In genomic region chr2:29628763-29629181, GRCm38 (mm10) we compare ENCODE assay signal across 16 mouse cellular contexts. TPM values are rescaled to one million over a fixed set of nuclear protein-coding genes. Genes with fewer than 3 reads are reported as not detected.
DNase-seq lines count a peak whose midpoint lies in the region; ATAC-seq and TF ChIP-seq lines count a peak whose summit lies in the region.
"Had no signal": no experiment of that assay in that cellular context is flagged by ENCODE, and none has a peak within 500 bp of the region (broad histone marks: within the 10 kb centered on the region; RNA-seq: fewer than 3 reads in every experiment).

No protein-coding gene starts in this region.

- peaks cover 42 to 58% of the 10 kb centered on the region in 2 experiments for H3K4me1 ChIP-seq in heart, embryonic 14.5 days (ENCODE audit: control insufficient read depth in 2 of 2, insufficient read depth in 2 of 2, low read length in 2 of 2)
- peaks cover 75% of the 10 kb centered on the region for H3K4me1 ChIP-seq in spleen, adult 2 months (ENCODE audit: control insufficient read depth, insufficient read depth, insufficient read length)
- peaks cover 66% of the 10 kb centered on the region for H3K4me1 ChIP-seq in heart, postnatal 0 days (ENCODE audit: control insufficient read depth, insufficient read depth)
- H3K4me1 ChIP-seq in forebrain, postnatal 0 days (ENCODE audit: insufficient read depth), result peaks cover 9% of the 10 kb centered on the region

- H3K4me2 ChIP-seq in heart, embryonic 14.5 days (ENCODE audit: low read length), result no peak overlapping the region
- no peak overlapping the region for H3K4me2 ChIP-seq in heart, postnatal 0 days (ENCODE audit: low read depth, low read length)
- H3K4me2 ChIP-seq in forebrain, postnatal 0 days (ENCODE audit: low read depth), result no peak overlapping the region
- H3K4me2 ChIP-seq: intestine, embryonic 15.5 days had no signal

- no peak for DNase-seq in heart, adult 8-10 months (ENCODE audit: low spot score)
- DNase-seq in spleen, adult 2 months (ENCODE audit: low read depth in 1 of 2, low spot score in 2 of 2), result no peak
- no peak for DNase-seq in spleen, postnatal 36 days (ENCODE audit: low spot score in 2 of 2)
- DNase-seq in heart, postnatal 0 days (ENCODE audit: low spot score), result no peak
- no peak for DNase-seq in lung, adult 18-20 months
- DNase-seq in forebrain, postnatal 0 days, result no peak
- DNase-seq: cerebellum, postnatal 10 days; gastrocnemius, postnatal 25 days; lung, postnatal 10 days; spleen, adult 18-20 months had no signal

- no peaks in the 10 kb centered on the region for H3K27me3 ChIP-seq in heart, embryonic 14.5 days (ENCODE audit: control insufficient read depth, insufficient read depth, low read length)
- H3K27me3 ChIP-seq in spleen, adult 2 months (ENCODE audit: control insufficient read depth, insufficient read depth, low read length), result no peaks in the 10 kb centered on the region
- no peaks in the 10 kb centered on the region for H3K27me3 ChIP-seq in heart, postnatal 0 days (ENCODE audit: control insufficient read depth, insufficient read depth, low read length)
- H3K27me3 ChIP-seq in forebrain, postnatal 0 days (ENCODE audit: insufficient read depth, low read length), result no peaks in the 10 kb centered on the region
- H3K27me3 ChIP-seq: intestine, embryonic 15.5 days; Patski had no signal

- TF ChIP-seq CTCF in spleen, adult 2 months (IDR thresholded peaks at IDR 0.05; ENCODE audit: extremely low read depth, insufficient read depth, insufficient read length, insufficient replicate concordance), result no peak
- no peak for TF ChIP-seq CTCF in heart, postnatal 0 days (IDR thresholded peaks at IDR 0.05; ENCODE audit: low read depth)
- TF ChIP-seq CTCF in forebrain, postnatal 0 days (IDR thresholded peaks at IDR 0.05; ENCODE audit: low read depth), result no peak

- no peaks in the 10 kb centered on the region for H3K9me3 ChIP-seq in heart, embryonic 14.5 days (ENCODE audit: control insufficient read depth, low read length)
- no peaks in the 10 kb centered on the region for H3K9me3 ChIP-seq in heart, postnatal 0 days (replicated peaks; ENCODE audit: control insufficient read depth, low read length)
- H3K9me3 ChIP-seq in forebrain, postnatal 0 days (ENCODE audit: low read length), result no peaks in the 10 kb centered on the region
- H3K9me3 ChIP-seq: hindbrain, embryonic 10.5 days; intestine, embryonic 15.5 days; midbrain, embryonic 10.5 days had no signal

- H3K4me3 ChIP-seq in heart, embryonic 14.5 days (ENCODE audit: control insufficient read depth in 1 of 2, insufficient read depth in 1 of 2, low read depth in 1 of 2, low read length in 2 of 2), result no peak overlapping the region
- no peak overlapping the region for H3K4me3 ChIP-seq in spleen, adult 2 months (ENCODE audit: extremely low read depth, insufficient read depth, insufficient read length)
- H3K4me3 ChIP-seq in heart, postnatal 0 days (ENCODE audit: low read depth, low read length), result no peak overlapping the region
- H3K4me3 ChIP-seq in forebrain, postnatal 0 days (ENCODE audit: low read depth, low read length), result no peak overlapping the region
- H3K4me3 ChIP-seq: hindbrain, embryonic 10.5 days; intestine, embryonic 15.5 days; midbrain, embryonic 10.5 days had no signal

- H3K36me3 ChIP-seq in heart, embryonic 14.5 days (ENCODE audit: control insufficient read depth, insufficient read depth, low read length), result 0 out of 2 replicates have a peak, but pooled peaks cover 6% of the 10 kb centered on the region
- H3K36me3 ChIP-seq in spleen, adult 2 months (ENCODE audit: control insufficient read depth, insufficient read depth, low read length), result no peaks in the 10 kb centered on the region
- no peaks in the 10 kb centered on the region for H3K36me3 ChIP-seq in heart, postnatal 0 days (replicated peaks; ENCODE audit: control insufficient read depth, insufficient read depth, low read length)
- H3K36me3 ChIP-seq in forebrain, postnatal 0 days (ENCODE audit: insufficient read depth), result no peaks in the 10 kb centered on the region; the same call in 1 of the 2 replicates

- H3K27ac ChIP-seq in heart, embryonic 14.5 days (replicated peaks in 1 of 2; ENCODE audit: control insufficient read depth in 1 of 2, insufficient read depth in 1 of 2, low read depth in 2 of 2, low read length in 2 of 2), result 0 out of 4 replicates have a peak overlapping the region, but pooled peaks of 1 of the 2 experiments have one; percentile 41
- H3K27ac ChIP-seq in spleen, adult 2 months (ENCODE audit: insufficient read depth, low read length), result peak overlapping the region; percentile 50
- peak overlapping the region; percentile 51; the same call in 1 of the 2 replicates for H3K27ac ChIP-seq in heart, postnatal 0 days (ENCODE audit: low read depth)
- H3K27ac ChIP-seq in forebrain, postnatal 0 days (ENCODE audit: low read depth, low read length), result no peak overlapping the region
- H3K27ac ChIP-seq: hindbrain, embryonic 10.5 days; intestine, embryonic 15.5 days; kidney, postnatal 0 days; midbrain, embryonic 10.5 days had no signal

- ATAC-seq in heart, embryonic 14.5 days (ENCODE audit: insufficient number of reproducible peaks, insufficient read depth, low FRiP score, low read depth), result no peak
- no peak for ATAC-seq in heart, postnatal 0 days (ENCODE audit: insufficient read depth, low read depth)
- no peak for ATAC-seq in forebrain, postnatal 0 days
- ATAC-seq: intestine, embryonic 15.5 days; Patski had no signal

- WGBS in heart, embryonic 14.5 days, result 79% methylated on average over 5 of the region's 5 CpGs
- 48% methylated on average over 5 of the region's 5 CpGs for WGBS in spleen, adult 2 months
- WGBS in heart, postnatal 0 days, result 80% methylated on average over 5 of the region's 5 CpGs
- 90% methylated on average over 5 of the region's 5 CpGs for WGBS in forebrain, postnatal 0 days

- no peak for TF ChIP-seq EP300 in heart, postnatal 0 days (IDR thresholded peaks at IDR 0.05; ENCODE audit: low read depth)

- no peak for TF ChIP-seq POLR2A in spleen, adult 2 months (IDR thresholded peaks at IDR 0.05; ENCODE audit: low read depth, low read length)

- 0 out of 2 replicates have a peak overlapping the region, but pooled peaks have one; percentile 25 for H3K9ac ChIP-seq in heart, embryonic 14.5 days (ENCODE audit: low read length)
- no peak overlapping the region for H3K9ac ChIP-seq in heart, postnatal 0 days (replicated peaks; ENCODE audit: low read depth, low read length)
- no peak overlapping the region for H3K9ac ChIP-seq in forebrain, postnatal 0 days
- H3K9ac ChIP-seq: intestine, embryonic 15.5 days had no signal

RNA-seq across cellular contexts. Expression of gene Rapgef1, which starts 9.3 kb away (rescaled TPM):
- polyA plus RNA-seq in heart, embryonic 14.5 days (2014; fragmentation: Nextera tagmentation; extraction: Ambion mirVana), result 12.6 and 14.5 TPM in 2 replicates
- 100 to 1,000 TPM in 3 of 4 experiments, 10 to 100 TPM in 1; 98.1 to 113 (median 107) TPM for total RNA-seq in heart, adult 8-10 months (2022)
- polyA plus RNA-seq in spleen, adult 2 months (2012; rRNA removed), result 75.1 and 95.9 TPM in 2 replicates
- 47.6 and 64.0 TPM in 2 replicates for total RNA-seq in heart, postnatal 0 days (2014; rRNA removed; ENCODE audit: low replicate concordance)
- 6.7 and 9.0 TPM in 2 replicates for polyA plus RNA-seq in heart, postnatal 0 days (2015; fragmentation: Nextera tagmentation; extraction: Ambion mirVana)
- 81.9 and 99.1 TPM in 2 replicates for total RNA-seq in forebrain, postnatal 0 days (2014; rRNA removed)
- polyA plus RNA-seq in forebrain, postnatal 0 days (2015; fragmentation: Nextera tagmentation; extraction: Ambion mirVana), result 17.9 and 19.4 TPM in 2 replicates
